In genomic region chr3:29243600-29243999, GRCm38 (mm10) we compare ENCODE assay signal across 20 mouse cellular contexts.
DNase-seq lines count a peak whose midpoint lies in the region; ATAC-seq and TF ChIP-seq lines count a peak whose summit lies in the region.
"Had no signal": no experiment of that assay in that cellular context is flagged by ENCODE, and none has a peak within 500 bp of the region (broad histone marks: within the 10 kb centered on the region; RNA-seq: fewer than 3 reads in every experiment).

No protein-coding gene starts in this region.

- no peak overlapping the region for H3K9ac ChIP-seq in lung, embryonic 14.5 days
- H3K9ac ChIP-seq: hindbrain, embryonic 15.5 days; liver, embryonic 13.5 days had no signal

- no peak for TF ChIP-seq POLR2A in kidney, adult 2 months (IDR thresholded peaks at IDR 0.05; ENCODE audit: low read depth, low read length)

- H3K4me3 ChIP-seq in kidney, adult 2 months (ENCODE audit: insufficient read depth, low read depth, low read length), result no peak overlapping the region
- no peak overlapping the region for H3K4me3 ChIP-seq in lung, embryonic 14.5 days (ENCODE audit: low read depth, low read length)
- H3K4me3 ChIP-seq: hindbrain, embryonic 15.5 days; liver, embryonic 13.5 days had no signal

- H3K4me2 ChIP-seq in lung, embryonic 14.5 days, result no peak overlapping the region
- H3K4me2 ChIP-seq: heart, embryonic 11.5 days; hindbrain, embryonic 15.5 days; liver, embryonic 13.5 days had no signal

- TF ChIP-seq CTCF in kidney, adult 2 months (conservative IDR thresholded peaks at IDR 0.05; ENCODE audit: insufficient read depth, insufficient read length, low read depth, low read length), result no peak
- no peak for TF ChIP-seq CTCF in lung, embryonic 14.5 days (IDR thresholded peaks at IDR 0.05; ENCODE audit: low read depth)

- peak; percentile 87 for ATAC-seq in lung, embryonic 14.5 days (ENCODE audit: insufficient read depth)
- ATAC-seq: activated CD4-positive, CD25-positive, alpha-beta regulatory T cell, adult 4 months; Patski had no signal

- no peaks in the 10 kb centered on the region for H3K9me3 ChIP-seq in lung, embryonic 14.5 days (ENCODE audit: low read depth, low read length)
- H3K9me3 ChIP-seq: hindbrain, embryonic 15.5 days; liver, embryonic 13.5 days had no signal

- DNase-seq in kidney, adult 2 months, result peak; percentile 2
- DNase-seq in kidney, adult 18-20 months, result no peak
- DNase-seq in lung, embryonic 14.5 days, result peak; percentile 68
- no peak for DNase-seq in lung, adult 18-20 months
- DNase-seq in kidney, postnatal 10 days, result peak; percentile 7
- peak; percentile 11 for DNase-seq in lung, postnatal 36 days
- no peak for DNase-seq in gastrocnemius, adult 18-20 months (ENCODE audit: low spot score)
- DNase-seq in cerebellum, postnatal 14 days, result no peak
- DNase-seq: adrenal gland, postnatal 14 days; cerebellum, adult 18-20 months; gastrocnemius, postnatal 36 days; heart, postnatal 36 days; layer of hippocampus, postnatal 36 days; liver, embryonic 13.5 days; right cerebral cortex, postnatal 25 days; thymus, postnatal 14 days had no signal

- H3K4me1 ChIP-seq in kidney, adult 2 months (ENCODE audit: control insufficient read depth, insufficient read depth, low read length), result no peaks in the 10 kb centered on the region
- no peaks in the 10 kb centered on the region for H3K4me1 ChIP-seq in lung, embryonic 14.5 days (ENCODE audit: insufficient read depth)
- H3K4me1 ChIP-seq: hindbrain, embryonic 15.5 days; liver, embryonic 13.5 days had no signal

- H3K27ac ChIP-seq in kidney, adult 2 months (ENCODE audit: insufficient read depth, low read depth, low read length), result no peak overlapping the region
- peak overlapping the region; percentile 38; the same call in 1 of the 2 replicates for H3K27ac ChIP-seq in lung, embryonic 14.5 days (ENCODE audit: low read depth)
- H3K27ac ChIP-seq: hindbrain, embryonic 15.5 days; liver, embryonic 13.5 days had no signal

- no peaks in the 10 kb centered on the region for H3K27me3 ChIP-seq in kidney, adult 2 months (replicated peaks; ENCODE audit: control insufficient read depth, insufficient read depth, low read length)
- no peaks in the 10 kb centered on the region for H3K27me3 ChIP-seq in lung, embryonic 14.5 days (ENCODE audit: insufficient read depth, low read length)
- H3K27me3 ChIP-seq: hindbrain, embryonic 15.5 days; liver, embryonic 13.5 days; Patski had no signal

- WGBS in kidney, adult 2 months, result 11% methylated on average over 3 of the region's 3 CpGs
- 7% methylated on average over 3 of the region's 3 CpGs for WGBS in lung, embryonic 14.5 days

- H3K36me3 ChIP-seq in kidney, adult 2 months (ENCODE audit: control insufficient read depth, insufficient read depth, low read length), result no peaks in the 10 kb centered on the region
- H3K36me3 ChIP-seq in lung, embryonic 14.5 days (ENCODE audit: insufficient read depth), result no peaks in the 10 kb centered on the region
- H3K36me3 ChIP-seq: hindbrain, embryonic 15.5 days; liver, embryonic 13.5 days had no signal

Comparison
In these comparisons a context has a peak if more than half of its experiments do, and no peak if none do; other contexts are left out.
1. DNase-seq: peak in kidney, adult 2 months (single experiment), lung, embryonic 14.5 days (single experiment), kidney, postnatal 10 days (single experiment) and lung, postnatal 36 days (single experiment); none in kidney, adult 18-20 months (single experiment), lung, adult 18-20 months (0 of 2), gastrocnemius, adult 18-20 months (single experiment) and cerebellum, postnatal 14 days (0 of 2).